Mouse (Mus musculus) heart, adult 11 months (tissue): ENCODE results near the gene Olfr283.
"Not testable (repeated sequence)": the region's sequence is repeated elsewhere in the genome, so short reads cannot be mapped to it uniquely, and the experiment has no call there.

Experiments used
- DNase-seq: peaks from one replicate; pipeline ENCODE4 v3.0.0; 2022

Gene Olfr283

DNA sequence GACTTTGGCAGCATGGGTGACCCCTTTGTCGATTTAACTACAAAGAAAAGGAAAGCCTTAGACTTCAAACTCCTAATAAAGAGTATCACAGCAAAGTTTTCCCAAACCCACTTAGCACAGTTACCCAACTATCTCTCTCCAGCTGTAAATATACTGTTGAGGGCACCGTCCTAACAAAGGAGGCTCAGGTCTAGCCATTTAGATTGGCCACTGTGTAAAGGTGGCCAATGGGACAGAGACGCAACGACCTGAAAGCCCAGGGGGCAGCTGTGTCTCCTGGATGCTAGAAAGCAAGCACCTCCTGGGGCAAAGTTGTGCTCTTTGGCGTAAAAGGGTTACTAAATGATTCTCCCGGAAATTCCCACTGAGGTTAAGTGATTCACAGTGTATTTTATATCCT is at the start of gene Olfr283:
Olfr283 (minus strand) TSS at position 101 of the 400 bp plus-strand sequence.
- DNase-seq: no peak

DNA sequence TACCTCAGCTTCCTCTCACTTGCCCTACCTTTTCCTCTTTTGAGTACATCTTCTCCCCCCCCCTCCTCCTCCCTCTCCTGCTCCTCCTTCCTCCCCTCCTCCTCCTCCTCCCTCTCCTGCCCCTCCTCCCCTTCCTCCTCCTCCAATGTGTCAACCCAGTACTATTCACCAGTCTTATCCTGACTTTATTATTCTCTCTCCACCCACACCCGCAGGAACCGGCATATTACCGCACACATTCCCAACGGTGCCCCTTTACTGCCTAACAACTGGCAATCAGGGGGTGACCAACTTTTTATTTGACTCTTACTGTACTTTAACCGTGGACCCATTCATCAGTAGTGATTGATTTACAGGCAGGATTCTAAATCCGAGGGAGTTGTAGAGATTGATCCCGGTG is 44.4 kb upstream of the Olfr283 start:
- DNase-seq: peak; percentile 79

DNA sequence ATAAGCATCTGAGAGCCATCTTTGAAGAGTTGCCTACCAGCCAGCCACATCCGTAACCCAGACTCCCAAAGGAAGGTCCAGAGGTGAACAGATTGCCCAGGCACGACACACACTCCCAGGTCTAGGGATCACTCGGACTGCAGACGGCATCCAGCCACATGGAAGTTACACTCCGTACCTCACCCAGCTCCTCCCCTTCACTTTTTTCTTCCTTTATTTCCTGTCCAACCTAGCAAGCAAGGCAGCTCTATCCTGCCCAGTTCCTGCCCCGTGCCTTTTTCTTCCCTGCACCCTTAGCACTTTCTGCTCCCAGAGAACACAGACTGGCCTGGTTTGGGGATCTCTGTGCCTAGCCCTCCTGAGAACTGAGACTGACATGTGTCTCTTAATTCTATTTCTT is 44.0 kb upstream of the Olfr283 start:
- DNase-seq: peak; percentile 82

DNA sequence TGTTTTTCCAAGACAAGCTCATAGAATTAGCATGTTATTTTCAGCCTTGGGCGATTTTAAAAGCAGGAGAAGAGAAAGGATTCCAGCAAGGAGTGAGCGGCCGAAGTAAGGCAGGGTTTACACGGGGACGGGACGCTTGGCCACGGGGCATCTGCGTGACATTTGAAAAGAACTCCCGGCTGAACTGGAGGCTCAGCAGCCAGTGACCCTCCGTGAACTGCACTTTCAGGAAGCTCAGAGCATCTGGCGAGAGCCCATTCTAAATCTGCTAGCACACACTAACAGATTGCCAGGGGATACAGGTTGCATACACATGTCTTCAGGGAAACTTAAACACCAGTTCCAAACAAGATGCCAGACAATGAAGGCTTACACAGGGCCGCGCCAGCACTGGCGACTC is 43.6 kb upstream of the Olfr283 start:
- peak; percentile 72 for DNase-seq

DNA sequence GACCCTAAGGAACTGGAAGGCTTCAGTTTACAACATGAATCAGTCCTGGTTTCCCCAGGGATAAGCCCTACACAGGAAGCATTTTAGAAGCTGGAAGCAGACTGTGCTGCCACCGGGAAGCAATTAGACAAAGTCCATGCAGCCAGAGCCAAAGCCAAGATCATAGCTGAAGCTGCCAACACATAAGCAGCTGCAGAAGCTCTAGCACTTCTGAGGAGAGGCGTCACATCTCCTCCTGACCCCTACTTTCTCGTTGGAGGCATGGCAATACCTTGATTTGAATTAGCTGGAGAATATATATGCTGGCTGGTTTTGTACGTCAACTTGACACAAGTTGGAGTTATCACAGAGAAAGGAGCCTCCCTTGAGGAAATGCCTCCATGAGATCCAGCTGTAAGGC is 40.2 kb upstream of the Olfr283 start:
- DNase-seq: no peak

DNA sequence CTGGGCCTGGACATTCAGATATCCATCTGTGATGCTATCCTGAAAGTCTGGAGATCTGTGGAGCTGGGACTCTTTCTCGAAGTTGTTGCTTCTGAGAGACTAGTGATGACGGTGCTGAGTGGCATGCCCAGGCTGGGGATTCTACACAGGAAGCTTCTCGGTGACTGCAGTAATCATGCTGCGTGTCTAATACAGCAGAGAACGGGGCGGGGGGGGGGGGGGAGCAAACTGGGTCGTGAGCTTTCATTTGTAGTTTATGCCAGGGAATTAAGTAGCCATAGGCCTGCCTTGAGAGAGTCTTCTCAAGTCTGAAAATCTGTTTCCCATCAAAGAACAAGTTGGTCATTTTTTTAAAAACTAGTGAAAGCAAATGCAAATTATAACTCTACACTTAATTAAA is 37.4 kb upstream of the Olfr283 start:
- no peak for DNase-seq

DNA sequence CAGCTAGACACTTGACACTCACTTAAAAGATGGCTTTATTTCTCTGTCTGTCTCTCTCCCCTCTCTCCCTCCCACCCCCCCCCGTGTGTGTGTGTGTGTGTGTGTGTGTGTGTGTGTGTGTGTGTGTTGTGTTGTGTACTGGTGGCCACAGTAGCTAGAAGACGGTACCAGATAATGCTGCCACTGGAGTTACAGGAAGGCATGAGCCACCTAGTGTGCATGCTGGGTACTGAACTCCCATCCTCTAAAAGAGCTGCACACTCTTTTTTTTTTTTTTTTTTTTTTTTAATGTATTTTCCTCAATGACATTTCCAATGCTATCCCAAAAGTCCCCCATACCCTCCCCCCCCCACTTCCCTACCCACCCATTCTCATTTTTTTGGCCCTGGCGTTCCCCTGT is 36.5 kb upstream of the Olfr283 start:
- DNase-seq: not testable (repeated sequence)

DNA sequence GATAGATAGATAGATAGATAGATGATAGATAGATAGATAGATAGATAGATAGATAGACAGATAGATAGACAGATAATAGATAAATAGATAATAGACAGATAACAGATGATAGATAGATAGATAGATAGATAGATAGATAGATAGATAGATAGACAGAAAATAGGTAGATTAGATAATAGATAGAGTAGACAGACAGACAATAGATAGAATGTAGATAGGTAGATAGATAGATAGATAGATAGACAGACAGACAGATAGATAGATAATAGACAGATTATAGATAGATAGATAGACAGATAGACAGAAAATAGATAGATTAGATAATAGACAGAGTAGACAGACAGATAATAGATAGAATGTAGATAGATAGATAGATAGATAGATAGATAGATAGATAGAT is 36.1 kb upstream of the Olfr283 start:
- DNase-seq: not testable (repeated sequence)

DNA sequence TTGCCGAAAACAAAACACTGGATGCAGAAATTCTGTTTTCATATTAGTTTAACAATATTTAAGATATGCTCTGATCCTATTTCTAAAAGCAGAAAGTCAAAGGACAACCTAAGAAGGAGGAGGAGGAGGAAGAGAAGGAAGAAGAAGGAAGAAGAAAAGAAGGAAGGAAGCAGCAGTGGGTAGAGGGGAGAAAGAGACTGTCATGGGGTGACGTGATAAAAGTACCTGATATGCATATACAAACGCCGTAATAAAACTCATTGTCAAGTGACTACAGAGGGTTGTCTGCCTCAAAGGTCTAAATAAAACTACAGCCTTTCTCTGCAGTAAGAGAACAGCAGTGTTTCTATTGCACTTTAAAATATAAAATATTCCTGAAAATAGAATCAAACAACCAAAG is 35.2 kb upstream of the Olfr283 start:
- DNase-seq: no peak

DNA sequence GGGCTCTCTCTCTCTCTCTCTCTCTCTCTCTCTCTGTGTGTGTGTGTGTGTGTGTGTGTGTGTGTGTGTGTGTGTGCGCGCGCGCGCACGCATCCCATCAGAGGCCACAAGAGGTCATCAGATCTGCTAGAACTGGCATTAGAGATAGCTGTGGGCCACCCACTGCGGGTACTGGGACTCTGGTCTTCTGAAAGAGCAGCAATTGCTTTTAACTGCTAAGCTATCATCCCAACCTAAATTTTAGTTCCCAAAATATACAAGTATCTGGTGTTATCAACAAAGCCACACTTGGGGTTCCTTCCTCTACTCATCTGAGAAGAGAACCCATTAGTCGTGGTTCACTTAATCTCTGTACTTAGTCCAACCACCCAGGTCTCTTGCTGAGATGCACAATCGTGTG is 29.5 kb upstream of the Olfr283 start:
- no peak for DNase-seq

DNA sequence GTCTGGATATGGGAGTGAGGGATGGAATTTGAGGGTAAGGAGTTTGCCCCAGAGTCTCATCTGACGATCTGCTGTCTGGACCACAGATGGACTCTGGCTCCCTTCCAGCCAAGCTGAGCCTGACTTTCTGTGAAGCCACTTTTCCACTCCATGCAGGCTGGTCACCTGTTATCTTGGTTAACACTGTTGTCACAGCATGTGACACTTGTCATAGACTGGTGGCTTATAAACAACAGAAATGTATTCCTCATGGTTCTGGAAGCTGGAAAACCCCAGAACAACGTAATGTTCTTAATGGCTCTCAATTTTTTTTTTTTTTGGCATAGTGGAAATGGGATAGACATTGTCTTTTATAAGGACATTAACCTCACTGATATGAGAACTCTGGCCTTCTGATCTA is 28.9 kb upstream of the Olfr283 start:
- DNase-seq: no peak

DNA sequence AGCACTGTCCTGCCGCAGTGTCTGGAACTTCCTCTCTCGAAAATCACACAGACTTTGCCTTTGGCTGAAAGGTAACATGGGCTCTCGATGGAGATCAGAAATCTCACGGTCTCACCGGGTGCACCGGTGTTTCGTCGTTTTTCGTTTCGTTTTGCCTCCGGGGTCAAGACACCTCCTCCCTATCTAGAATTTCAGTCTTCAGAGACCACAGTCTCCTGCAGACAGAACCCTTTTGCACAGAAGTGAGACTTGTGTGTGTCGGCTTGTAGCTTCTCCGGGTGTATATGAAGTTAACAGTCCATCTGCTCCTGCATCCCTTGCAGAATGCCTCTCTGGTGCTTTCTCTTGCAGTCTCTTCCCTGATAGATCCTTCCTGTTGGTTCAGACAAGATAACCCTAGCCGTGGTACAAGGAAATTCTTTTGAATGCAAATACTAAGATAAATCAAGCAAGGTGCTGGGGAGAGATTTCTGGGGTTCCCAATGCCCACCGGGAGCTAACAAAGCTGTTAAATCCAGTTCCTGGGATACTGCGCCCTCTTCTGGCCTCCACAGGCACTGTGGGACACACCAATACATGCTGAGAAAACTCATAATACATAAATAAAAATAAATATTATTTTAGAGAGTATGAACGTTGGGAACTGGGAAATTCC is 27.8 kb upstream of the Olfr283 start:
- peak; percentile 57 for DNase-seq

DNA sequence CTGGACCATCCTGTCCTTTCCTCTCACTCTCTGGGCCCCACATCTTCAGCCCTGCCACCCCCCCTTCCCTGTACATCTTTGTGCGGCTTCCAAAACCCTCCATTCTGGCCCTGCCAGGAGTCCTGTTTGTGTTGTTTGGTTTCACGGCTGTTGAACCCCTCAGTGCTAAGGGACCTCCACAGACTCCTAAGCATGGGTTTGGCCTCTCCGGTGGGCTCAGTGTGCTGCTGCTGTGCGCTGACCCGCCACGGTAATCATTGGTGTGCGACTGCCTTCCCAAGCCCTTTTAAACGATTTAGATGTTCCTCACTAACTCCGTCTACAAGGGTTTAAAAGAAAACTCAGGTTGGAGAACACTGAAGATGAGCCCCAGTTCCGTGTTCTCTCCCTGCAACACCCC is 21.6 kb upstream of the Olfr283 start:
- DNase-seq: peak; percentile 69

DNA sequence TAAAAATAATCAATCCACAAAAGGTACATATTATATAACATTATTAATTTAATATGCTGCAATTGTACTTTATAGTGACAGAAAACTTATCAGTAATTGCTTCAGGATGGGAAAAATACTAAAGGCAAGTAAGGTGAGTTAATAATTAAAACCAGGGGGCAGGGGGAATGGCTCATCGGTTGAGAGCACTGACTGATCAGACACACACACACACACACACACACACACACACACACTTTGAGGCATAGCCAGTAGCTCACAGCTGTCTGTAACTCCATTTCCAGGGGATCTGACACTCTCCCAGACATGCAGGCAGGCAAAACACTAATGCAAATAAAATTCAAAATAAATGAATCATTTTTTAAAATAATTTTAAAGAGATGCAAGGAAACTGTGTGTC is 16.4 kb upstream of the Olfr283 start:
- no peak for DNase-seq

DNA sequence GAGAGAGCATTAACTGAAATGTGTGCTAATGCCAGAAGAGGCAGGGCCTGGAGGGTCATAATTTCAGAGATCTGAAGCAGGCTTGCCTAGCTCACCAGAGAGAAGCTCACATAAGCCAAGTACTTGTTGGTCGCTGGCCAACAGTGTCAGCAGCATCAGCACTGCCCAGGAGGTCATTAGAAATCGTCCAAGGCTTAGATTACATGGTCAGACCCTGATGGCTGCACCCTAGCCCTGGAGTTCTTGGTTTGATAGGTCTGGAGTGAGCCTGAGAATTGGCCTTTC is 11.1 kb upstream of the Olfr283 start:
- no peak for DNase-seq

DNA sequence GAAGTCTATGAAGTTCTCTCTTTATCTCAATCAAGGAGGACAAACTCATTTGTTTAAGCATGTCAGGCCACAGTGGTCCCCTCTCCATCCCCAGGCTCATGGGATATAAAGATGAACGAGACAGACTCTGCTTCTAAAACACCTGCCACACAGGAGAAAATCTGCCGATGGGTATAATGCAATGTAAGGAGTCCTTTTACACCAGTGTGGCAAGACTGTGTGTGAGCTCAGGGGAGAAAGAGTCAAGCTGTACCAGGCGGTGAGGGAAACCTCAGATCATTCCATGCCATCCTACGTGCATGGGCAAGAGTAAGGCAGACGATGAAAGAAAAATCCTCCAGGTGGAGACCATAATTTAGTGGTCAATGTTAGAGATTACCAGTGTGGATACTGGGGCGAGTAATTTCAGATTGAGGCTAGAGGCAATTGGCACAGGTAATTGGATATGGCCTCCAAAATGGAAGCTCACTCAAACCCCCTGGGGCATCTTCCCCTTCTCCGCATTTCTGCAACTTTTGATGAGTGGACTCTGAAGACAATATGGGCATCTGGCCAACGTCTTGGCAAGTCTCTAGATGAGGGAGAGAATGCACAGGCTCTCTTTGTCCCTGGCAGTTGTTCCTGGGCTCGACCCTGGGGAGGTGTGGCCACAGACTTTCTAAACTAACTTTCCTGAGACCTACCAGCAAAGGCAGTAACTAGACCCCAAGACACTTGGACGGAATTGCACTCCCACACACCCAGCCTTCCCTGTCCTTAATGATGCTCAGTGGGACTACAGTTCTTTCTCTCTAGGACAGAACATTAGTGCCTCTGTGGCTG is 10.5 kb upstream of the Olfr283 start:
- DNase-seq: peak; percentile 87

DNA sequence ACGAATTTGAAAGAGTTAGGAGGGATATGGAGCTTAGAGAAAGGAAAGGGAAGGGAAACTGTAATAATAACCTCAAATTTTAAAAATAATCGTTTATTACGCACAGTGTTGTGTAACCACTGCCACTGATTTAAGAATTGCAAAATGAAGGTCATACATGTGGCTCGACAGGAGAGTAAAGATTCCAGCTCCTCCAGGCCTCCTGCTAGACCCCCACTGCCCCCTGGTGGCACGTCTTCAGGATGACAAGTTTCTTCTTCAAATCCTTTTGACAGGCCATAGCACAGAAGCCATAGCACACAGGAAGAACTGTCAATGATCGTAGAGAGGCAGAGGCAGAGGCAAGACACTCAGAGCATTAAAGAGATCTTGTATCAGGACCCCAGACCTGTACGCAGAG is 9.1 kb upstream of the Olfr283 start:
- peak; percentile 94 for DNase-seq

DNA sequence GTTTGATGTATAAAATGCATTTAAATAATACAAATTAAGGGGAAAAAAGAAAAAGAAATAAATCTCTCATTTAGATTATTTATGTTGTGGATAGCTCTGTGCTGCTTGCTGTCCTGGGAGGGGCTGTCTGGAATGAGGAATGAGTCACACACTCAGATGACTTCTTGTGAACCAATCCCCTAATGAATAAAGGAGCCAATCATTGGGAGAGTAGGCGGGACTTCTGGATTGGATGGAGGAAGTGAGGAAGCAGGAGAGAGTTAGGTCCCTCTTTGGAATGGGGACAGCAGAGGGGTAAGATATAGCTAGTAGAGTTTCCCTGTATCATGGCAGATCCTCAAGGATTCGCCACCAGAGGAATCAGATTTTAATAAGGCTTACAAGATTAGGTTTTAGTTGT is 6.9 kb upstream of the Olfr283 start:
- DNase-seq: peak; percentile 81

DNA sequence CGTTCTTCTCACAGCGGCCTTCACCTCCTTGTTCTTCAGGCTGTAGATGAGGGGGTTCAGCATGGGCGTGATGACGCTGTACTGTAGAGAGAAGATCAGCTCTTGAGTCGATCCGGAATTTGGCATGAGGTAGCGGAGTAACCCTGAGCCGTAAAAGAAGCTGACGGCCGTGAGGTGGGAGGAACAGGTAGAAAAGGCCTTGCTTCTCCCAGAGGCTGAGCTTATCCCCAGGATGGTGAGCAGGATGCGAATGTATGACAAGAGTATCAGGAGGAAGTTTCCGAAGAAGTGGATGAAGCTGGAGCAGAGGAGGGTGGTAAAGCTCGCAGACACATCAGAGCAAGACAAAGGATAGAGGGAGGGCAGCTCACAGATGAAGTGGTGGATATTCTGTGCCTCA is 2.5 kb downstream of the Olfr283 start:
- DNase-seq: peak; percentile 81

DNA sequence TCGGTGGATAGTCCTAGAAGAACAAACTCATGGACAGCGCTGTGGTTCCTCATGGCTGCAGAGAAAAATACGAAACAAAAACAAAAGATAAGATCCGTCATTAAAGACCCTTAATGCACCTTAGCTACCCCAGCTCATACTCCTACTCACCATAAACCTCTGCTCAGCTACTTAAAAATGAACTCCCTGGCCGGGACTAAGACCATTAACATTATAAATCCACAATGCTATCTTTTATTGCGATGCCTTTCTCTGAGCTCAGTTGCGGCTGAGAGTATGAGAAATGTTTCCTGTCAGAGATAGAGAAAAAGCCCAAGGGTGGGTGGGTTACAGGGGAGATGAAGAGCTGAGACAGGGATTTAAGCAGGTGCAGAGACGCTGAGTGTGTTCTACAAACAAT is 39.9 kb downstream of the Olfr283 start, which contains the start of gene Olfr284:
Olfr284 (minus strand) TSS at position 101 of the 400 bp plus-strand sequence.
- DNase-seq: no peak
